Mouse (Mus musculus): ENCODE results near the gene Mrpl11.
A peak's percentile ranks its signal among the peaks of the same experiment; 100 is the strongest.
"Not testable (repeated sequence)": the region's sequence is repeated elsewhere in the genome, so short reads cannot be mapped to it uniquely, and the experiment has no call there.

The Mrpl11 gene

GRCm38 (mm10) chr19:4994043-4994442, 32.1 kb downstream of the Mrpl11 start:
- DNase-seq = no peak

GRCm38 (mm10) chr19:4999445-5000140, 37.6 kb downstream of the Mrpl11 start:
- DNase-seq = no peak

GRCm38 (mm10) chr19:5001666-5002406, 39.9 kb downstream of the Mrpl11 start:
- DNase-seq = peak; percentile 82 to 87

- not testable (repeated sequence) for DNase-seq
These were observed 41.7 kb downstream of the Mrpl11 start for GRCm38 (mm10) chr19:5003644-5004043.

GRCm38 (mm10) chr19:5004925-5005324, 43.0 kb downstream of the Mrpl11 start:
- DNase-seq = no peak

GRCm38 (mm10) chr19:5013138-5013537, 51.2 kb downstream of the Mrpl11 start:
- no peak for DNase-seq

GRCm38 (mm10) chr19:5014961-5015398, 53.0 kb downstream of the Mrpl11 start:
- peak; percentile 66 to 73 for DNase-seq

- DNase-seq = peak; percentile 63 to 74
These were observed 54.3 kb downstream of the Mrpl11 start for GRCm38 (mm10) chr19:5016221-5016742.

All from kidney, postnatal 4 days (tissue).